Mouse (Mus musculus): ENCODE measurements around the gene Timm17b.

GRCm38 (mm10) chrX:7926266-7926665, 27.1 kb downstream of the Timm17b start:
- TF ChIP-seq RAD21 (IDR thresholded peaks at IDR 0.05; ENCODE audit: low read depth, low read length): no peak
- no peak for TF ChIP-seq CTCF (IDR thresholded peaks at IDR 0.05 in 2 of 3, conservative IDR thresholded peaks at IDR 0.05 in 1 of 3; ENCODE audit: control insufficient read depth in 1 of 3, insufficient read depth in 1 of 3, low read depth in 2 of 3, low read length in 3 of 3, poor library complexity in 1 of 3, severe bottlenecking in 1 of 3)
- no peak for TF ChIP-seq E2F4 (IDR thresholded peaks at IDR 0.05; ENCODE audit: borderline replicate concordance, low read depth, low read length)
- no peak for TF ChIP-seq MYC (IDR thresholded peaks at IDR 0.05; ENCODE audit: low read depth, low read length)
- TF ChIP-seq TAL1 (IDR thresholded peaks at IDR 0.05; ENCODE audit: low read length): no peak
- no peak for TF ChIP-seq CHD2 (IDR thresholded peaks at IDR 0.05; ENCODE audit: low read length)
- TF ChIP-seq UBTF (IDR thresholded peaks at IDR 0.05; ENCODE audit: borderline replicate concordance, insufficient read depth, low read depth, low read length): no peak
- no peak for TF ChIP-seq ZC3H11A (IDR thresholded peaks at IDR 0.05; ENCODE audit: low read depth, low read length)
- no peak for TF ChIP-seq MAX (IDR thresholded peaks at IDR 0.05; ENCODE audit: low read length)
- TF ChIP-seq MAZ (IDR thresholded peaks at IDR 0.05; ENCODE audit: low read depth, low read length): no peak
- TF ChIP-seq POLR2A (IDR thresholded peaks at IDR 0.05; ENCODE audit: control insufficient read depth in 1 of 2, insufficient read depth in 1 of 2, low read depth in 1 of 2, low read length in 2 of 2, poor library complexity in 1 of 2): no peak
- no peak for TF ChIP-seq CHD1 (IDR thresholded peaks at IDR 0.05; ENCODE audit: low read depth, low read length)
- TF ChIP-seq EP300 (IDR thresholded peaks at IDR 0.05; ENCODE audit: low read depth in 1 of 2, low read length in 2 of 2): no peak
- TF ChIP-seq USF1 (IDR thresholded peaks at IDR 0.05; ENCODE audit: low read depth, low read length): no peak
